Mouse (Mus musculus) lung, embryonic 16.5 days (tissue): Measurements from ENCODE around the gene Plcz1. TPM values are rescaled to one million over a fixed set of nuclear protein-coding genes. Genes with fewer than 3 reads are reported as not detected.

Source experiments
- ATAC-seq: fragments of 200-750 bp; cut with Nextera tagmentation; 2 replicates; pipeline ENCODE4 v1.8.0; 2017; ENCODE audit warnings: low read depth, mild to moderate bottlenecking, moderate library complexity
- H3K27ac ChIP-seq: fragments of 300-500 bp; sonication (generic); 2 replicates; pipeline ENCODE4 v1.5.1; 2014; ENCODE audit warnings: mild to moderate bottlenecking, control low read depth, low read length
- H3K27me3 ChIP-seq: fragments of 300-500 bp; sonication (generic); 2 replicates; pipeline ENCODE4 v1.6.1; 2014; ENCODE audit warnings: low read depth, low read length, mixed read lengths; ENCODE audit not compliant: control insufficient read depth, insufficient read depth
- H3K36me3 ChIP-seq: fragments of 300-500 bp; sonication (generic); 2 replicates; pipeline ENCODE4 v1.6.1; 2014; ENCODE audit warnings: low read length; ENCODE audit not compliant: control insufficient read depth, insufficient read depth
- H3K4me1 ChIP-seq: fragments of 300-500 bp; sonication (generic); replicated peaks from 2 replicates; pipeline ENCODE4 v1.6.1; 2014; ENCODE audit warnings: low read length, mixed read lengths; ENCODE audit not compliant: control insufficient read depth, insufficient read depth
- H3K4me2 ChIP-seq: fragments of 300-500 bp; sonication (generic); 2 replicates; pipeline ENCODE4 v1.6.1; 2014; ENCODE audit warnings: low read depth, low read length, control low read depth
- H3K4me3 ChIP-seq: fragments of 300-500 bp; sonication (generic); 2 replicates; pipeline ENCODE4 v1.5.1; 2014; ENCODE audit warnings: mild to moderate bottlenecking, low read length, control low read depth
- H3K9ac ChIP-seq: fragments of 300-500 bp; sonication (generic); 2 replicates; pipeline ENCODE4 v1.6.1; 2014; ENCODE audit warnings: low read length, control low read depth
- H3K9me3 ChIP-seq: fragments of 300-500 bp; sonication (generic); 2 replicates; pipeline ENCODE4 v1.6.1; 2016; ENCODE audit warnings: low read length; ENCODE audit not compliant: control insufficient read depth
- WGBS: fragments of 180-500 bp; shearing (Covaris S2); extraction: QIAGEN DNeasy Blood & Tissue Kit; methylation state at CpG from one replicate; pipeline ENCODE4 v1.1.7; 2014; 5-methylcytosine and 5-hydroxymethylcytosine counted together
- polyA plus RNA-seq: library from polyadenylated mRNA; unstranded; fragments of >200 nt; fragmentation: Nextera tagmentation; extraction: Ambion mirVana; gene quantifications from 2 replicates; pipeline ENCODE4 v1.2.1, GENCODE M21; 2015

Gene Plcz1
- polyA plus RNA-seq, 1 experiment from 2014 or later, result not detected

GRCm38 (mm10) chr6:139966684-139967083 lies 74.6 kb downstream of the Plcz1 start:
- Histone ChIP-seq H3K27ac (no peak overlapping the region), H3K27me3 (no peaks in the 10 kb centered on the region), H3K9me3 (no peaks in the 10 kb centered on the region), H3K4me3 (no peak overlapping the region), H3K36me3 (no peaks in the 10 kb centered on the region), H3K9ac (no peak overlapping the region), H3K4me2 (no peak overlapping the region), H3K4me1 (no peaks in the 10 kb centered on the region)
- WGBS, result 56% methylated on average over 6 of the region's 6 CpGs
- no peak for ATAC-seq

DNA sequence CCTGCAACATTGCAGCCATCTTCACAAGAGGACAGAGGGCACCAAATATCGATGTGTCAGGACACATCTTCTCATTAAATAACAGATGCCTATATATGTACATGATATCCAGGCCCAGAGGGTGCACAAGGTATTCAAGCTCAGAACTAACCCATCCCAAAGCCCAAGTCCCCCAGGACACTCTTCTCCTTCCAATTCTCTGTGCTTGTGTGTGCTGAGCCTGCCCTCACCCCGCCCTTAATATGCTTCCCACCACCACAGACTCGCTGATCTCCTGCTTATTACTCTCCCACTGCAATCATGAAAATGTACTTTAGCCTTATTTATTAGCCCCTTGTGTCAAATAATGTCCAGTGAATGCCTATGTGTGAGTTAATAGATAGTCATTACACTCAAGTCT lies 76.4 kb downstream of the Plcz1 start:
- H3K4me2 ChIP-seq, result no peak overlapping the region
- no peaks in the 10 kb centered on the region for H3K9me3 ChIP-seq
- ATAC-seq, result no peak
- H3K4me3 ChIP-seq, result no peak overlapping the region
- no peaks in the 10 kb centered on the region for H3K4me1 ChIP-seq
- no peak overlapping the region for H3K27ac ChIP-seq
- no peaks in the 10 kb centered on the region for H3K27me3 ChIP-seq
- H3K9ac ChIP-seq, result no peak overlapping the region
- 73% methylated on average over 3 of the region's 3 CpGs for WGBS
- no peaks in the 10 kb centered on the region for H3K36me3 ChIP-seq

- Histone ChIP-seq H3K4me1 (no peaks in the 10 kb centered on the region), H3K4me3 (no peak overlapping the region), H3K4me2 (no peak overlapping the region), H3K9ac (no peak overlapping the region), H3K9me3 (no peaks in the 10 kb centered on the region), H3K27ac (no peak overlapping the region), H3K27me3 (no peaks in the 10 kb centered on the region), H3K36me3 (no peaks in the 10 kb centered on the region)
- ATAC-seq, result no peak
- 60% methylated on average over 3 of the region's 3 CpGs for WGBS
Observed at GRCm38 (mm10) chr6:139963775-139964174, 77.5 kb downstream of the Plcz1 start.

DNA sequence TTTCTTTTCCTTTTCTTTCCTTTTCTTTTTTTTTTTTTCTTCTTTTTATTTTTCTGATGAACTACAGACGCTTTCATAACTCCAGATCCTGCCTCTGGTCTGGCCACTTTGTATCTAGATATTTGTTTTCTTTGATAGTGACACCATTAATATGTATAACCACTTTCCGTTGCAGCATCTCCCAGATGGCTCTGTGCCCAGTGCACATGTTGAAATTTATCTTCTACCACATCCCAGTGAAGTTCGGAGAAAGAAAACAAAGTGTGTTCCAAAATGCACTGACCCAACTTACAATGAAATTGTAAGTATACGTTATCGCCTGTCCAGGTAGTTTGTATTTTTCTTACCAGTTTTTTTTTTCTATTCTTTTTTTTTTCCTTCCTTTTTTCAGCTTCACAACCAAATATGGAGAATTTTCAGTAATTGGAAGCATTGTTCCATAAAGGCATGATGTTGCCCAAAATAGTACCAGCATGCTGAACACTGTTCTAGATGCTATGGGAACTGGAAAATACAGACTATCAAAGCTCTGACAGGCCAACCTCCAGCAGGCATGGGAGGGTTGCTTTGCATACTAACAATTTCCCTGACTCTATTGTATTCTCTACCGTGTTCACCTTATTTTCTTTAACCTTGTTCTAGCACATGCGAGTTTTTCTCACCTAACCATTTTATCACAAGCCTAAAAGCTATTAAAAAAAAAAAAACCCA lies 83.6 kb downstream of the Plcz1 start:
- Histone ChIP-seq H3K4me1 (no peaks in the 10 kb centered on the region), H3K27me3 (no peaks in the 10 kb centered on the region), H3K36me3 (no peaks in the 10 kb centered on the region), H3K9me3 (no peaks in the 10 kb centered on the region), H3K4me2 (no peak overlapping the region), H3K27ac (no peak overlapping the region), H3K9ac (no peak overlapping the region), H3K4me3 (no peak overlapping the region)
- WGBS, result 52% methylated on average over 7 of the region's 7 CpGs
- no peak for ATAC-seq

GRCm38 (mm10) chr6:139953596-139953995 lies 87.7 kb downstream of the Plcz1 start:
- peak; percentile 43 for ATAC-seq
- WGBS, result 45% methylated on average over 12 of the region's 12 CpGs
- Histone ChIP-seq H3K9me3 (no peaks in the 10 kb centered on the region), H3K4me3 (no peak overlapping the region), H3K4me1 (no peaks in the 10 kb centered on the region), H3K27me3 (no peaks in the 10 kb centered on the region), H3K4me2 (no peak overlapping the region), H3K9ac (no peak overlapping the region), H3K27ac (no peak overlapping the region), H3K36me3 (no peaks in the 10 kb centered on the region)

GRCm38 (mm10) chr6:139947106-139947879 lies 94.0 kb downstream of the Plcz1 start:
- no peaks in the 10 kb centered on the region for H3K4me1 ChIP-seq
- no peak overlapping the region for H3K27ac ChIP-seq
- H3K4me3 ChIP-seq, result no peak overlapping the region
- H3K9ac ChIP-seq, result no peak overlapping the region
- no peaks in the 10 kb centered on the region; the same call in 1 of the 2 replicates for H3K9me3 ChIP-seq
- no peak for ATAC-seq
- H3K27me3 ChIP-seq, result no peaks in the 10 kb centered on the region
- H3K4me2 ChIP-seq, result no peak overlapping the region
- no peaks in the 10 kb centered on the region for H3K36me3 ChIP-seq
- 71% methylated on average over 8 of the region's 8 CpGs for WGBS

Other genes with a start within 250 kb of the Plcz1 start
- gene Capza3, start 205 bp downstream of the Plcz1 start, polyA plus RNA-seq, result not detected in 2 replicates